Mouse (Mus musculus) brain, adult 10 weeks (tissue): ENCODE measurements around the gene 2310007B03Rik. TPM values are rescaled to one million over a fixed set of nuclear protein-coding genes. Genes with fewer than 3 reads are reported as not detected.

Experiments used
- polyA plus RNA-seq: library from polyadenylated mRNA; stranded (reverse); fragments of 350-450 nt; fragmentation: Illumina TruSeq; extraction: RNeasy Lipid Tissue Mini Kit (QIAGEN cat#74804); gene quantifications from one replicate; pipeline ENCODE4 v1.2.3, GENCODE M21; 2015; ENCODE audit warnings: low read depth, low replicate concordance

2310007B03Rik gene
- not detected for polyA plus RNA-seq

DNA sequence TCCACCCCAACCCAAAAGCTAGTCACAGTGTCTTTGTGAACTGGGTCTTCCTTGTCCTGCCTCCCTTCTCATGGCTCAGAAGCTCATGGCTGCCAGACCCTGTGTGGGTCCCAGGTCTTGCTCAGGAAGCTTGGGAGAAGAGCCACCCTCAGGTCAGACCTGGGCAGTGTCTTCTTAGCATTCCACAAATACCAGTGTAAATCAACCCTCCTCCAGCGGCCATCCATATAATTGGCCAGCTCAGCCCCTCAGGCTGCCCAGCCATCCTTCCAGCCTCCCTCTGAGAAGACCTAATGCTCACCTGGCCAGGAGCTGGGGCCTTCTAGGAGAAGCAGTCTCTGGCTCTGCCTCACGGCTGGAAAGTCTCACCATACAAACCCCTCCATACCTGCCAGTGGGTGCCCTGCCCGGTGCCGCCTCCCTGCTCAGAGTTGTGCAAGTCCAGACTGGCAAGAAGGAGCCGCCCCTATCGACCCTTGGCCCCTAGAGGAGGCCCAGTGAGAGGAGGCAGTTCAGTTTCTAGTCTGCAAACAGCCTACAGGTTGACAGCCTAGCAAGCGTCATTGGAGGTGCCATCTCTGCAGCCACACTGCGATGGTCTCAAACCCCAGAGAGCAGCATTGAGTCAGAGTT, at the start of gene 2310007B03Rik:
TSS of gene 2310007B03Rik (minus strand) at position 448 of the 633 bp plus-strand sequence.

GRCm38 (mm10) chr1:93168295-93168775, 7.6 kb upstream of the 2310007B03Rik start, which contains the start of gene Crocc2:
Crocc2 (plus strand) TSS chr1:93168725.

DNA sequence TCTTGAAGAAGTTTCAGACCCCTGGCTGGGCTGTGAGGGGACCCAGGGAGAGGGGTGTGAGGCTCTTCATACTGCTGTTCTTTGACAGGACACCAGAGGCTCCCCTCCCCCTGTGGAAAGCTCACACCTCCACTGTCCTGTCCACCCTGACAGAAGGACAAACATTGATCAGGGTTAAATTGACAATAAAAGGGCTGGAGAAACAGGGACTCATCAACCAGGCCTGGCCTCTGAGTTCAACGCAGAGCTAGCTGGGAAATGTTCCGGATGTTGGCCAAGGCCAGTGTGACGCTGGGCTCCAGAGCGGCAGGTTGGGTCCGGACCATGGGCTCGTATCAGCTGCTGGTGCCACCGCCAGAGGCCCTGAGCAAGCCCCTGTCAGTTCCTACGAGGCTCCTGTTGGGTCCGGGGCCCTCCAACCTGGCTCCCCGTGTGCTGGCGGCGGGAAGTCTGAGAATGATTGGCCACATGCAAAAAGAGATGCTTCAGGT, 25.7 kb downstream of the 2310007B03Rik start, which contains the start of gene Agxt:
TSS of gene Agxt (plus strand) at position 205 of the 491 bp plus-strand sequence.

DNA sequence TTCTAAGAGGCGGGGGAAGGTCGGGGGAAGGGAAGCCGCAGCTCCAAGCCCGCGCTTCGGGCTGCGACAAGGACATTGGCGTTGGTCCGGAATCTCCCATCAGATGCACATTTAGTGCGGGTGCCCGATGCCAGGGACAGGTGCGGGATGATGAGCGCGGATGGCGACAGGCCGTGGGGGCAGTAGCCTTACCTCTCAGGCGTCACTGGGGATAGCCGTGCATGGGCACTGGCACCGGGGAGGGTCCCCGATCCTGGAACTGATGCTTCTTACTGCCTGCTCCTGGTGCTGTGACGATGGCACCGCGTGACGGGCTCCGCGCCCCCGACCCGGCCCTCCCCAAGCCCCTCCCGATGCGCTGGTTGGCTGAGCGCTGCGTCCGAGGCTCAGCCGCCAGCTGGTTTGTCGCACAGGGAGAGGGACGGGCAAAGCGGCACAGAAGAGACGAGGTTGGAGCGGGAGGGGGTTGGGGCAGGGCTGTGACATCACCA, 59.1 kb downstream of the 2310007B03Rik start, which contains the start of gene Kif1a:
TSS of gene Kif1a (minus strand) at position 381 of the 491 bp plus-strand sequence.

Other genes starting within 250 kb of the 2310007B03Rik start
- 36.3 TPM for gene Capn10, start 226.6 kb downstream of the 2310007B03Rik start, polyA plus RNA-seq
- 0.52 TPM for gene Gpr35, start 210.1 kb downstream of the 2310007B03Rik start, polyA plus RNA-seq
- gene Aqp12, start 154.6 kb downstream of the 2310007B03Rik start, polyA plus RNA-seq, result not detected
- 352 TPM for gene Kif1a, start 59.0 kb downstream of the 2310007B03Rik start, polyA plus RNA-seq
- not detected for gene Agxt, start 25.7 kb downstream of the 2310007B03Rik start, polyA plus RNA-seq
- gene Crocc2, start 7.8 kb upstream of the 2310007B03Rik start, polyA plus RNA-seq, result 0.61 TPM
- gene Sned1, start 74.9 kb upstream of the 2310007B03Rik start, polyA plus RNA-seq, result 9.7 TPM
- gene Mterf4, start 145.0 kb upstream of the 2310007B03Rik start, polyA plus RNA-seq, result 29.9 TPM
- 67.5 TPM for gene Ppp1r7, start 181.9 kb upstream of the 2310007B03Rik start, polyA plus RNA-seq
- gene Pask, start 182.5 kb upstream of the 2310007B03Rik start, polyA plus RNA-seq, result 2.9 TPM
- gene Ano7, start 213.0 kb upstream of the 2310007B03Rik start, polyA plus RNA-seq, result 0.92 TPM